Mouse (Mus musculus) heart, postnatal 0 days (tissue): ENCODE data around the gene Itfg2.

ENCODE experiments used
- CTCF ChIP-seq: IDR thresholded peaks from 2 replicates; pipeline ENCODE4 v1.5.1; 2016; ENCODE audit warnings: antibody characterized with exemption, control low read depth, low read depth
- EP300 ChIP-seq: IDR thresholded peaks from 2 replicates; pipeline ENCODE4 v1.6.1; 2016; ENCODE audit warnings: antibody characterized with exemption, low read depth

DNA sequence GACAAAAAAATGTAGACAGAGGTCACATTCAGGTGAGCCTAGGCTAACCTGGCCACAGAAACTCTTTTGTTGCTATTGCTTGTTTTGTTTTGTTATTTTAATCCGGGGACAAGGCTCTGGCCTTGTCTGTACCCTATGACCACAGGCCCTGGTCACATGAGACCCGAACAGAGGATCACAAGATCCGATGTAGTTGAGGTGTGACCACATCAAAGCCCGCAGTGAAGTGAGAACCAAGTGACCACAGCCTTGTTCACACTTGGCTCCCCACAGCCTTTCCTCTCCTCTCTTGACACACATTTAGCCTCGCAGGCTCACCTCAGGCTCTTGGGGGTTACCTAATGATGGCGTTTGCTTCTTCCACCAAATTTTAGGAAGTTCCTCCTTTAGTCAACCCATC is 49.4 kb upstream of the Itfg2 start:
- no peak for TF ChIP-seq CTCF
- TF ChIP-seq EP300: no peak
